Comparison of ENCODE assay signal across 8 mouse cellular contexts in genomic region chr16:43979010-43979327, GRCm38 (mm10). TPM values are rescaled to one million over a fixed set of nuclear protein-coding genes. Genes with fewer than 3 reads are reported as not detected.
DNase-seq lines count a peak whose midpoint lies in the region; ATAC-seq and TF ChIP-seq lines count a peak whose summit lies in the region.

No protein-coding gene starts in this region.

- peak overlapping the region; percentile 59; the same call in 1 of the 2 replicates for H3K9ac ChIP-seq in limb, embryonic 14.5 days (ENCODE audit: low read depth, low read length, severe bottlenecking)
- H3K9ac ChIP-seq in stomach, embryonic 16.5 days (ENCODE audit: low read length), result peak overlapping the region; percentile 79

- no peak for TF ChIP-seq POLR2A in spleen, adult 2 months (IDR thresholded peaks at IDR 0.05; ENCODE audit: low read depth, low read length)
- no peak for TF ChIP-seq POLR2A in limb, embryonic 14.5 days (IDR thresholded peaks at IDR 0.05; ENCODE audit: borderline replicate concordance, extremely low read depth, insufficient read depth, insufficient read length)

- peak overlapping the region; percentile 100 for H3K4me2 ChIP-seq in limb, embryonic 14.5 days (replicated peaks; ENCODE audit: low read depth, low read length, severe bottlenecking)
- peak overlapping the region; percentile 99 for H3K4me2 ChIP-seq in stomach, embryonic 16.5 days (ENCODE audit: low read depth, low read length)

- WGBS in spleen, adult 2 months, result 32% methylated on average over 7 of the region's 7 CpGs
- WGBS in limb, embryonic 14.5 days, result 10% methylated on average over 7 of the region's 7 CpGs
- WGBS in stomach, embryonic 16.5 days, result 18% methylated on average over 7 of the region's 7 CpGs

- H3K9me3 ChIP-seq in limb, embryonic 14.5 days (ENCODE audit: control insufficient read depth, low read length), result no peaks in the 10 kb centered on the region
- no peaks in the 10 kb centered on the region for H3K9me3 ChIP-seq in stomach, embryonic 16.5 days (replicated peaks; ENCODE audit: control insufficient read depth, low read length)

- no peaks in the 10 kb centered on the region for H3K36me3 ChIP-seq in spleen, adult 2 months (ENCODE audit: control insufficient read depth, insufficient read depth, low read length)
- H3K36me3 ChIP-seq in limb, embryonic 14.5 days (ENCODE audit: control insufficient read depth, insufficient read depth, low read length), result no peaks in the 10 kb centered on the region
- no peaks in the 10 kb centered on the region for H3K36me3 ChIP-seq in stomach, embryonic 16.5 days (ENCODE audit: control insufficient read depth, insufficient read depth, low read length)

- H3K4me3 ChIP-seq in spleen, adult 2 months (ENCODE audit: extremely low read depth, insufficient read depth, insufficient read length), result peak overlapping the region; percentile 95; the same call in 1 of the 2 replicates
- peak overlapping the region; percentile 68 for H3K4me3 ChIP-seq in limb, embryonic 14.5 days (replicated peaks; ENCODE audit: low read length)
- peak overlapping the region; percentile 79 for H3K4me3 ChIP-seq in stomach, embryonic 16.5 days (replicated peaks; ENCODE audit: low read length)

- H3K27me3 ChIP-seq in spleen, adult 2 months (ENCODE audit: control insufficient read depth, insufficient read depth, low read length), result 0 out of 2 replicates have a peak, but pooled peaks cover 4% of the 10 kb centered on the region
- H3K27me3 ChIP-seq in limb, embryonic 14.5 days (ENCODE audit: control insufficient read depth, insufficient read depth, low read length), result 0 out of 2 replicates have a peak, but pooled peaks cover 8% of the 10 kb centered on the region
- H3K27me3 ChIP-seq in stomach, embryonic 16.5 days (ENCODE audit: control insufficient read depth, insufficient read depth, low read length), result no peaks in the 10 kb centered on the region

- H3K4me1 ChIP-seq in spleen, adult 2 months (ENCODE audit: control insufficient read depth, insufficient read depth, insufficient read length), result peaks cover 5% of the 10 kb centered on the region
- peaks cover 5% of the 10 kb centered on the region; the same call in 1 of the 2 replicates for H3K4me1 ChIP-seq in limb, embryonic 14.5 days (ENCODE audit: control insufficient read depth, insufficient read depth, low read length)
- 0 out of 2 replicates have a peak, but pooled peaks cover 3% of the 10 kb centered on the region for H3K4me1 ChIP-seq in stomach, embryonic 16.5 days (ENCODE audit: control insufficient read depth, insufficient read depth, low read length)

- no peak for ATAC-seq in limb, embryonic 14.5 days (ENCODE audit: low FRiP score, low read depth)
- no peak for ATAC-seq in stomach, embryonic 16.5 days (ENCODE audit: insufficient read depth, low FRiP score)

- DNase-seq in embryo, embryonic 10 days (ENCODE audit: low spot score), result peak; percentile 57
- DNase-seq in embryo, embryonic 10.5 days (ENCODE audit: low spot score), result no peak
- no peak for DNase-seq in spleen, adult 2 months (ENCODE audit: low read depth in 1 of 2, low spot score in 2 of 2)
- no peak for DNase-seq in spleen, postnatal 10 days (ENCODE audit: low spot score in 2 of 2)
- DNase-seq in limb, embryonic 14.5 days (ENCODE audit: low spot score), result no peak
- no peak for DNase-seq in spleen, adult 18-20 months
- DNase-seq in natural killer cell, adult 2 months (ENCODE audit: low spot score in 2 of 2), result no peak

- TF ChIP-seq CTCF in spleen, adult 2 months (IDR thresholded peaks at IDR 0.05; ENCODE audit: extremely low read depth, insufficient read depth, insufficient read length, insufficient replicate concordance), result no peak

- no peak overlapping the region for H3K27ac ChIP-seq in spleen, adult 2 months (ENCODE audit: insufficient read depth, low read length)
- no peak overlapping the region for H3K27ac ChIP-seq in limb, embryonic 14.5 days (replicated peaks; ENCODE audit: low read depth, low read length)
- no peak overlapping the region for H3K27ac ChIP-seq in stomach, embryonic 16.5 days (ENCODE audit: low read length)

RNA-seq across cellular contexts. Expression of gene Zdhhc23, which starts 0.6 kb away (rescaled TPM):
- polyA plus RNA-seq in spleen, adult 2 months (2012; rRNA removed), result 2.0 and 2.3 TPM in 2 replicates
- 0.81 and 0.97 TPM in 2 replicates for polyA plus RNA-seq in limb, embryonic 14.5 days (2012; rRNA removed)
- 0.62 and 1.3 TPM in 2 replicates for polyA plus RNA-seq in limb, embryonic 14.5 days (2014; fragmentation: Nextera tagmentation; extraction: Ambion mirVana)
- polyA plus RNA-seq in stomach, embryonic 16.5 days (2015; fragmentation: Nextera tagmentation; extraction: Ambion mirVana), result 3.0 and 3.2 TPM in 2 replicates

RNA-seq across cellular contexts. Expression of gene Qtrt2, which starts 52.4 kb away (rescaled TPM):
- 12.9 and 13.6 TPM in 2 replicates for polyA plus RNA-seq in spleen, adult 2 months (2012; rRNA removed)
- polyA plus RNA-seq in limb, embryonic 14.5 days (2012; rRNA removed), result 57.5 and 59.7 TPM in 2 replicates
- 31.2 and 34.2 TPM in 2 replicates for polyA plus RNA-seq in limb, embryonic 14.5 days (2014; fragmentation: Nextera tagmentation; extraction: Ambion mirVana)
- polyA plus RNA-seq in stomach, embryonic 16.5 days (2015; fragmentation: Nextera tagmentation; extraction: Ambion mirVana), result 24.2 and 24.7 TPM in 2 replicates
